Mouse (Mus musculus) cortical plate, adult 2 months (tissue): ENCODE measurements around the gene Gm45140. TPM values are rescaled to one million over a fixed set of nuclear protein-coding genes. Genes with fewer than 3 reads are reported as not detected.

ENCODE experiments used
- H3K27ac ChIP-seq: fragments of 200-500 bp; 2 replicates; pipeline ENCODE4 v1.5.1; 2012; ENCODE audit warnings: low read length, control low read depth, inconsistent platforms; ENCODE audit not compliant: insufficient read depth
- H3K4me1 ChIP-seq: fragments of 200-500 bp; 2 replicates; pipeline ENCODE4 v1.6.1; 2011; ENCODE audit warnings: low read length; ENCODE audit not compliant: control insufficient read depth, insufficient read depth
- H3K4me3 ChIP-seq: fragments of 200-500 bp; 2 replicates; pipeline ENCODE4 v1.5.1; 2011; ENCODE audit warnings: mild to moderate bottlenecking, low read length, control low read depth; ENCODE audit not compliant: insufficient read depth
- CTCF ChIP-seq: fragments of 200-500 bp; IDR thresholded peaks from 2 replicates; pipeline ENCODE4 v1.5.1; 2011; ENCODE audit warnings: mild to moderate bottlenecking, control low read depth, low read length; ENCODE audit not compliant: insufficient read depth; ENCODE audit errors: extremely low read depth
- POLR2A ChIP-seq: fragments of 200-500 bp; IDR thresholded peaks from 2 replicates; pipeline ENCODE4 v1.6.1; 2011; ENCODE audit warnings: mild to moderate bottlenecking, low read length, control low read depth; ENCODE audit not compliant: insufficient read depth; ENCODE audit errors: extremely low read depth
- polyA plus RNA-seq: library from polyadenylated mRNA; depleted of rRNA; stranded (reverse); fragments of >200 nt; gene quantifications from 2 replicates; pipeline ENCODE4 v1.2.3, GENCODE M21; 2012

Gene Gm45140
- polyA plus RNA-seq, 1 experiment: 4.3 TPM

DNA sequence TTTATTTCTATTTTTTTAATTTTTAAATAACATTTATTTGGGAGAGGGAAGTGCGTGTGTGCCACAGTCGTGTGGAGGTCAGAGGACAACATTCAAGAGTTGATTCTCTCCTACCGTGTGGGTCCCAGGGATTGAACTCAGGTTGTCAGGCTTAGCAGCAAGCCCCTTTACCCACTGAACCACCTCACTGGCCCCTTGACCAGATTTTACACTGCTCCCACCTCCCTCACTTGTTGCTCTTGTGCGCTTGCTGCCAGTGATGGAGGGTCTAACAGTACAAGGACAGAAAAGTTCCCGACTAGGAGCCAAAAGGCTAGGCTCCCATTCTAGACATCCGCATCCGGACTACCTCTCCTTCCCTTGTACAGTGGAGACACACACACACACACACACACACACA lies 30.1 kb downstream of the Gm45140 start:
- Histone ChIP-seq H3K27ac (no peak overlapping the region), H3K4me3 (no peak overlapping the region), H3K4me1 (peaks cover 6% of the 10 kb centered on the region; the same call in 1 of the 2 replicates)
- TF ChIP-seq POLR2A (no peak), CTCF (no peak)

DNA sequence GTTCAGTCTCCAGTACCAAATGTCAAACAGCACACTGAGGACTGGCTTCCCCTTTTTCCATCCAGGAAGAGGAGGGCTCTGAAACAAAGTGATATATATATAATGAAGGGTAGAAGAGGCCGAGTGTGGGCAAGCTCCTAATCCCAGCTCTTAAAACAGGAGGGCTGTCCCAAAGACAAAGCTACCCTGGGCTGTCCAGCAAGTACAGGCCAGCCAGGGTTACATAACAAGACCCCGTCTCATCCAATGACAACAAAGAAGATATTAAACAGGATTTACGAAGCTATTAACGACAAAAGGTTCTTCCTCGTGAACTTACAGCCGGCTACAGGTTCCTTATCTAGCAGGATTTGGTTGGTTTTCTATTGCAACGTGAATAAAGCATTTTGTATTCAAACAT lies 30.7 kb downstream of the Gm45140 start:
- Histone ChIP-seq H3K4me3 (no peak overlapping the region), H3K4me1 (0 out of 2 replicates have a peak, but pooled peaks cover 2% of the 10 kb centered on the region), H3K27ac (no peak overlapping the region)
- TF ChIP-seq POLR2A (no peak), CTCF (no peak)

DNA sequence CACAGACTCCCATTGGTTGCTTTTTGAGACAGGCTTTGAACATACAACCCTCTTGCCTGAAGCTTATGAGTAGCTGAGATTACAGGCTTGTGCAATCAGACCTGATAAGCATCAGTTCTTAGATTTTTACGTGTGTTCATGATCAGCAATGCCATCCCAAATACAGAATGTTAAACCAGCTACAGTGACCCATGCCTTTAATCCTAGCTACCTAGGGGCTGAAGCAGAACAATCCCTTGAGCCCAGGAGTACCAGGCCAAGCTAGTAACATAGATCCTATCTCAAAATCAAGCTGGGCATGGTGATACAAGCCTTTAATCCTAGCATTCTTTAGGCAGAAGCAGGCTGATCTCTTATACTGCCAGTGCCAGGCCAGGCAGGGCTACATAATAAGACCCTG lies 31.6 kb downstream of the Gm45140 start:
- TF ChIP-seq CTCF: no peak
- no peak for TF ChIP-seq POLR2A
- no peak overlapping the region for H3K27ac ChIP-seq
- H3K4me3 ChIP-seq: no peak overlapping the region
- no peaks in the 10 kb centered on the region for H3K4me1 ChIP-seq

DNA sequence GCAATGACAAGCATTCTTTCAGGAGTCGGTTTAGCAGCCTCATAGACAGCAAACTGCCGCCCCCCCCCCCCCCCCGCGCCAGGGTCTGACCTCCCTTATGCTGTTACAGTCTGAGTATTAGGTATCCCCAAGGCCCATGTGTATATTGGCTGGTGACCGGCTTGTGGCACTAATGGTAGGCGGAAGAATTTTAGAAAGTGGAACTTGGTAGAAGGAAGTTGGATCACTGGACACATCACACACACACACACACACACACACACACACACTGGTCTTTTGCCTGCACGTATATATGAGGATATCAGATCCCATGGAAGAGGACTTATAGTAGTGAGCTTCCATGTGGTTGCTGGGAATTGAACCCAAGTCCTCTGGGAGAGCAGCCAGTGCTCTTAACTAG lies 33.1 kb downstream of the Gm45140 start:
- TF ChIP-seq CTCF (no peak), POLR2A (no peak)
- H3K4me1 ChIP-seq: no peaks in the 10 kb centered on the region
- H3K4me3 ChIP-seq: no peak overlapping the region
- no peak overlapping the region for H3K27ac ChIP-seq

DNA sequence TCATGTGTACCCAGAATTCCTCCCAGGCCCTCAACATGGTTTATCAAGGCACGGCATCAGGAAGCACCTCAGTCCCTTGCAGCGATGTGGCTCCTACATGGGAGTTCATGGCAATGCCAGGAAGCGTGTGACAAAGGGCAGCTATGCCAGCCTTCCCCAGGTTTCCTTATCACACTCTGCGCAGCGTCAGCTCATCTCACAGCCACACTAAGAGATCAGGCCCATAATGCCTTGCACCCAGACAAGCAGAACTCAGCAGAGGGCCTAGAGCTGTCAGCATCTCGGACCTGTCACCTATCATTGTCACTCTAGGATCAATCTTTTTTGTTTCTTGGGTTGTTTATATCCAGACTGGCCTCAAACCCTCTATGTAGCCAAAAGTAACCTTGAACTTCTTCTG lies 36.0 kb downstream of the Gm45140 start:
- Histone ChIP-seq H3K4me1 (no peaks in the 10 kb centered on the region), H3K27ac (no peak overlapping the region), H3K4me3 (no peak overlapping the region)
- TF ChIP-seq CTCF (no peak), POLR2A (no peak)

DNA sequence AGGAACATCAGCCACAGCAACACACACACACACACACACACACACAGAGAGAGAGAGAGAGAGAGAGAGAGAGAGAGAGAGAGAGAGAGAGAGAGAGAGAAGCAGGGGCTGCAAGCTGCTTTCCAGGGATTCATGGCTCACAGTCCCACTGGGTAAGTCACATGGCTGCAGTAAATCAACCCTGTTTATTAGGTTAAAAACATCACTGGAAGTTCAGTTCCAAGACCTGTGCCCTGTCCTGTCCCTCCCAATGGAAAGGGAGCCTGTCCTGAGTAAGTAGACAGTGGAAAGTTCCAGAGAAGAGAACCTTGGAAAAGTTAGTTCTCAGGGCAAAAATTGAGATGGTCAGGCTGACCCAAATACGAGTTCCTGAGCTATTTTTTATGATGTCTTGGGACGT lies 38.3 kb downstream of the Gm45140 start:
- no peak overlapping the region for H3K27ac ChIP-seq
- no peaks in the 10 kb centered on the region for H3K4me1 ChIP-seq
- H3K4me3 ChIP-seq: no peak overlapping the region
- TF ChIP-seq CTCF: no peak
- TF ChIP-seq POLR2A: no peak

DNA sequence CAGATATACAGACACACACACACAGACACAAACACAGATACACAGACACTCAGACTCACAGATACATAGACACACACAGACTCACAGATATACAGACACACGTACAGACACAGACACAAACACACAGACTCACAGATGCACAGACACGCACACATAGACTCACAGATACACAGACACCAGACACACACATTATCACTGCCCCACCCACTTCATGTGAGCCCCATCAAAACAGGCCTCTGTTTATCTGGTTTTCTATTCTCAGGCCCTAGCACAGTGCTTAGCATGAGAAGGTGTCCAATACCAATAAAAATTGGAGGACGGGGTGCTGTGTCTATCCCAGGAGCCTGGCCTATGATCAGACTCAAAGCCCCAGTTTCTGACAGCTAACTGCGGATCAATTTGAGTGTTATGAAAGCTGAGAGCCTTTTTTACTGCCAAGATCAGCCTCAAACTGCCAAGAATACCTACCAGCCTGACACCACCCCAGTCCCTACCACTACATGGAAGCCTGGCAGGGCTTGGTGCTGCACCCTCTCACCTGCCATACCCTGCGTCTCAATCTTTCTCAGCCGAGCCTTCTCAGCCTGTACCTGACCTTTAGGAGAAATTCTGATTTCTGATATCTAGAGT lies 39.2 kb downstream of the Gm45140 start:
- TF ChIP-seq POLR2A (no peak), CTCF (no peak)
- H3K4me1 ChIP-seq: no peaks in the 10 kb centered on the region
- H3K27ac ChIP-seq: no peak overlapping the region
- no peak overlapping the region for H3K4me3 ChIP-seq

DNA sequence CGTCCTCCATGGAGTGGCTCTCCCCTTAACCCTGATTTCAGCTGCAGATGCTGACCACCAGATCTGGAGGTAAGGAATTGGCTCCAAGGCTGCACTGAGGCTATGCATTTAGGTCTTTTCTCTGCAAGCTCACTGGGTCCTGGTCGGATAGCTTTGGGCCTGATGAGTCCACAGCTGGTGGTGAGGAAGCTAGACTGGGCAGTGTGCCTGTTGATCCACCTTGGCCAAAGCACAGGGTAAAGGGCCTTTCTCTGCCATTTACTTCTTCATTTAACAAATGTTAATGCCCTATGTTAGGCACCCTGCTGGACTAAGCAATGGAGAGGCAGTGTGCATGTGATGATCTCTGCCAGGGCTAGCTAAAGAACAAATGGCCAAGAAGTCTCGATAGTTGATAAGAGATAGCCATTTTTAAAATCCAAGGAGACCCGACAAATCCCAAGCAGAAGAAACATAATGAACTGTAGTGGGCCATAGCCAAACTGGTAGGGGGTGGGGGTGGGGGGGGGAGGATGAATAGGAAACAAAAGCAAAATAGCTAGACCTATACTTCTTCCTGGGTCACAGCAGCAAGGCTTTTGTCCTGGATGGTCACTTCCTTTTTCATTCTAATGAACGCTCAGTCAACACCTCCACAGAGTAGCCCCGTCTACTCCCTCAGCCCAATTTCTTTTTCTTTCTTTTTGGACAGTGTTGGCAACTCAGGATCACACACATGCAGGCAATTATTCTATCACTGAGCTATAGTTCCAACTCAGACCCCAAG lies 40.0 kb downstream of the Gm45140 start:
- TF ChIP-seq POLR2A: no peak
- no peak for TF ChIP-seq CTCF
- no peaks in the 10 kb centered on the region for H3K4me1 ChIP-seq
- H3K4me3 ChIP-seq: no peak overlapping the region
- no peak overlapping the region for H3K27ac ChIP-seq

DNA sequence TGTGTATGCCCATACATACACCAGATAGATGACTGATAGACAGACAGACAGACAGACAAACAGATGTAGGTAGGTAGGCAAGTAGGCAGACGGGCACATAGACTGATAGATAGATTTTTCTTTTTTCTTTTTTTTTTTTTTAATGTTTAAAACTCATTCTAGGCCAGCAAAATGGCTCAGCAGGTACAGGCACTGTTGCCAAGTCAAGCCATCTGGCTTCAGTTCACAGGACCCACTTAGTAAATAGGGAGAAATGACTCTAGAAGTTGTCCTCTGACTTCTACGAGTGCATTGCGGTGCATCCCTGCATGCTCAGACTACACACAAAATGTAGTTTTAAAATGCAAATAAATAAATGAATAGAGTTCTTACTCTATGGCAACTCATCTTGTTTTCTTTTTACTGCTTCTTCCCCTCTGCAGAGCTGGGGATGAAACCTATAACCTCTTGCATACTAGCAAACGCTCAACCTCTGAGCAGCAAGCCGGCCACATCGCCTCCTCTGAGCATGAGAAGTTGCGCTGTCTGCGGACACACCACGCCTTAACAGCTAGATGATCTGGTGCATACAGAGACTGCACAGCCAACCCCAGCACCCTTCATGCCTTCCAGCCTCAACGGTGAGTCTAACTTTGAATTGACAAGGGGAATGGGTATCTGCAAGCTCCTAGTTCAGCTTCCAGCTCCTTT lies 41.6 kb downstream of the Gm45140 start:
- no peak overlapping the region for H3K27ac ChIP-seq
- no peaks in the 10 kb centered on the region for H3K4me1 ChIP-seq
- no peak overlapping the region for H3K4me3 ChIP-seq
- TF ChIP-seq CTCF: no peak
- TF ChIP-seq POLR2A: no peak

DNA sequence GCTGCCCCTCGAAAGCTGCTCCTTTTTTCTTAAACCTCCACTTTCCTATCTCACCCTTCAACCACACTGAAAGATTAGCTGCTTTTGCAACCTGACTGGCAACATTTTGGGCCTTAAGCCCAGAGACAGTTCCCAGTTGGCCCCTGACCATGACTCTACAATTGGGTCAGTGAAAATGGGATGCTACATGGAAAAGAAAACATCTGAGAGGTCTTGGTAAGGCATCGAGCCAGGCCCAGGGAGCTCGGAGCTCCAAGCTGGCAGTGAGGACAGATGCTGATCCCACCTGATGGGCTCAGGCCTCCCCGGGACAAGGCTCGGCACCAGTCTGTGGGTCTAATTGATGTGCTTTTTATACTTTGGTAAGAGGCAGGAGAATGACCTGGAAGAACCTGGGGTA lies 43.8 kb downstream of the Gm45140 start:
- Histone ChIP-seq H3K4me1 (no peaks in the 10 kb centered on the region), H3K27ac (no peak overlapping the region), H3K4me3 (no peak overlapping the region)
- TF ChIP-seq CTCF (no peak), POLR2A (no peak)

DNA sequence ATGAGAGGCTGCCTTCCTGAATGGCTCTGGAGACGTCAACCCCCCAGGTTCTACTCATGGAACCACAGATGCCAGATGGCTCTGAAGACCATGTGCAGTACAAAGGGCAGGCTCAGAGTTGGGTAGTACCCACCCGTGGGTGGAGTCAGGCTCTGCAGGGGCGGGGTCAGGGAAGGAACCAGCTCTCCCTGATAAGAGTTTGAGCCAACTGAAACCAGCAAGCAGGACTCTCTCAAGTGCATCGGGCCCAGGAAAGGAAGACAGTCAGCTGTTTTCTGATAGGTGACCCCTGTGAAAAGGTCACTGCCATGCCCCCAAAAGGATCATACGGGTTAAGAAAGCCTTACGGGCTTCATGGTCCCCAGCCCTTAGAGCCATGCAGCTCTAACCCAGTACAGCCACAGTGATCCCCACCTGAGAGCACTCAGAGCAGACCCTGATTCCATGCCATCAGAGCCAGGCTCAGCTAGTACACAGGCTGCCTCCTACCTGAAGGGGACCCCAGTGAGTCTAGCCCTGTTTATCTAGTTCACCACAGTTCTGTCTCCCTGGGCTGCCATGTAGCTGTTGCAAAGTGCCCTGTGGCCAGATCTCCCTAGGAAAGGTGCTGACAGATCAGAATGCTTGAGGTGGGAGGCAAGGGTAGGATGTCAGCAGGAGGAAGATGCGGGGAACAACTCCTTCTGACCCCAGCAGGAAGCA lies 44.7 kb downstream of the Gm45140 start:
- TF ChIP-seq CTCF (no peak), POLR2A (no peak)
- Histone ChIP-seq H3K4me3 (no peak overlapping the region), H3K27ac (no peak overlapping the region), H3K4me1 (no peaks in the 10 kb centered on the region)
